Mouse (Mus musculus) mouse trophoblast stem cell (cell line): ENCODE data around the gene Hoxb2.

Experiments
- in situ Hi-C, 2 experiments: fragments of 300-500 bp; cut with MseI, MboI; formaldehyde crosslinking; loops; 2 replicates in 1 of 2; 3 replicates in 1 of 2; pipeline ENCODE4 v1.15.1; 2025

Gene Hoxb2

GRCm38 (mm10) chr11:96350791-96351190 lies 466 bp downstream of the Hoxb2 start:
- in situ Hi-C loops = no loop called here

- in situ Hi-C loops = no loop called here
These were observed 987 bp downstream of the Hoxb2 start for GRCm38 (mm10) chr11:96351312-96351711.

GRCm38 (mm10) chr11:96351831-96352230 lies 1.5 kb downstream of the Hoxb2 start:
- in situ Hi-C loops = no loop called here

- in situ Hi-C loops = no loop called here
These were observed 2.6 kb downstream of the Hoxb2 start for GRCm38 (mm10) chr11:96352691-96353521.

- in situ Hi-C loops = no loop called here
These were observed 3.2 kb downstream of the Hoxb2 start for GRCm38 (mm10) chr11:96353522-96353841.

DNA sequence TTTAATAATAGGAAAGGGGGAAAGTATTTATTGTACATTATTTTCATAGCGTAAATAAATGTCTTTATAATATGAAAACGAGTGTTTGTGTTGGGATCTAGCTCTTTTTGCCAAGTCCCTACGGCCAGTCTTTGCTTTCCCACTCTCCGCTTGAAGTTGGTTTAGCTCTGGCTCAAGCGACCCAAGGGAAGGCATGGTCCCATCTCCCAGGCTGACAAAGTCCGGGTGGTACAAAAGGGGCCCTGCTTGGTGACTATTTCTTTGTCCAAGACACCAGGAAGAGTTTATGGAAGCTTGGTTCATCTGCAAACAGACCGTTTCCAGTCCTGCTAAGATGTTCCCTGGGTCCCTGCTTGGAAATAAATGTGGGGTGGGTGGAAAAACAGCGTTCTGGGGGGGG lies 3.6 kb downstream of the Hoxb2 start:
- in situ Hi-C loops = no loop called here

DNA sequence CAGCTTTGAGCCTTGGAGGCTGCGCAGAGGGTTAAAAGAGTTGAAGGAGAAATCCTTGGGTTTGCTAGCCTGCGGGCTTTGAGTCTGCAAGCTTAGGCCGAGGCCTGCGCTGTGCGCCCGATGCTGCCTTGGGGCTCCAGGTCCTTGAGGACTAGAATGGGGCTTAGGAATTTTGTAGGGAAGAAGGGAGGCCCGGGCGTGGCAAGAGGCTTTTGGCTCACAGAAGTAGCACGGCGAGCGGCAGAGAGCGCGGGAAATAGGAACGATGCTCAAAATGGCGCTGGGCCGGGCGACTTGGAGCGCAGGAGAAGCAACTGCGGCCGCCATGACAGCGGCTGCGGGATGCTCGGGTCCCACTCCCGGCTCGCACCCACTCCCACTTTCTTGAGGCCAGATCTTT lies 4.1 kb downstream of the Hoxb2 start:
- in situ Hi-C loops = no loop called here

GRCm38 (mm10) chr11:96354801-96355311 lies 4.5 kb downstream of the Hoxb2 start:
- in situ Hi-C loops = no loop called here

GRCm38 (mm10) chr11:96363807-96364206 lies 13.5 kb downstream of the Hoxb2 start:
- in situ Hi-C loops = no loop called here

- in situ Hi-C loops = no loop called here
These were observed 15.2 kb downstream of the Hoxb2 start, which contains the start of gene Hoxb1 for GRCm38 (mm10) chr11:96365441-96366091. Gene Hoxb1 (plus strand): TSS chr11:96365752.

- in situ Hi-C loops = no loop called here
These were observed 16.0 kb downstream of the Hoxb2 start for GRCm38 (mm10) chr11:96366092-96367041.

GRCm38 (mm10) chr11:96367141-96367540 lies 16.8 kb downstream of the Hoxb2 start:
- in situ Hi-C loops = no loop called here

GRCm38 (mm10) chr11:96368686-96369085 lies 18.4 kb downstream of the Hoxb2 start:
- in situ Hi-C loops = no loop called here

DNA sequence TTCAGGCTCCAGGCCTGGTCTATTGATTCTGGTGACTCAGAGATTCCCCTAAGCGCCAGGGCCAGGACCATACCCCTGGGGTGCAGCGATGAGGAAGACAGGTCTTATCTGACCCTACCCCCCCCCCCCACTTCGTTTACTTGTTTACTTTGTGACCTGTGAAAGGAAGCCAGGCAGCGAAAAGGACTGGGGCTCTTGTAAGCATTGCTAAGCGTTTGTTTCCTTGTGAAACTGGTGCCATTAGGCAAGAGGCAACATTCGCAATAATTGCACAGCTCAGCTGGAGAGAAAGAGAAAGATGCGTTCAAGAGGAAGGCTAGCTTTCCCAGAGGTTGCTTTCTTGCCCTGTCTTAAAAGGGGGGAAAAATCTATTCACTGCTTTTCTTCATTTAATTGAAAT lies 18.8 kb downstream of the Hoxb2 start:
- in situ Hi-C loops = no loop called here

GRCm38 (mm10) chr11:96371726-96372125 lies 21.4 kb downstream of the Hoxb2 start:
- in situ Hi-C loops = no loop called here

DNA sequence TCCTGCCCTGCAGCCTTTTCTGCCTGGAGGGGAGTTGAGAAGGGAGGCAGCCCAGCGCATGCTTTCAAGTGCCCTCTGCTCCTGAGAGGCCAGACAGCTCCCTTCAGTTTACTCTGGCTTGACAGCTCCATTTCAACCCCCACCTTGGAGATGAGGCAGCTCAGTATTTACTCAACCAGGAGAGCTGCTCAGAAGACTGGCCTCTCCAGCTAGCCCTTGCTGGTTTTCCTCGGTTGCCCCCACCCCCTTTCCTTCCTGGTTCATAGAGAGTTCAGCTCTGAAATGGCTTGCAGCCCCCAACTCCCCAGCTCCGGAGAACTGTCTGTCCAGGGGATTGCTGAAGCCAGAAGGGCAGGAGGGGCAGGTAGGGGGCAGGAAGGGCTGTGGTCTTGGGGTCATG lies 22.2 kb downstream of the Hoxb2 start:
- in situ Hi-C loops = no loop called here

- in situ Hi-C loops = no loop called here
These were observed 24.5 kb downstream of the Hoxb2 start for GRCm38 (mm10) chr11:96374810-96375209.

DNA sequence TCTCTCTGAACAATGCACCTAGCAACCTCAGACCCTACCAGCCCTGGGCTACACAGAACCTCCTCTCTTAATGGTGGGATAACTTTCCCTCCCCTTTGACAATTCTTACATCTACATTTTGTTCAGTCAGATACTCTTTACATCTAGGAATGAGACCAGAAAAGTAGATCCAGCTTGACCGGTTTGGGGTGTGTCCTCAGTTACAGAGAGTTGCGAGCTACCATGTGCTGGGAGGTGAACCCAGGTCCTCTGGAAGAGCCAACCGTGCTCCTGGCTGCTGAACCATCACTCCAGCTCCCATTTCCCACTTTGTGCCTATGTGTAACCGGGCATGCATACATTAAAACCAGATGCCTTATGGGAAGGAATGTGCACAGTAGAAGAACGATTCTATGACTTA lies 33.1 kb downstream of the Hoxb2 start:
- in situ Hi-C loops = no loop called here

DNA sequence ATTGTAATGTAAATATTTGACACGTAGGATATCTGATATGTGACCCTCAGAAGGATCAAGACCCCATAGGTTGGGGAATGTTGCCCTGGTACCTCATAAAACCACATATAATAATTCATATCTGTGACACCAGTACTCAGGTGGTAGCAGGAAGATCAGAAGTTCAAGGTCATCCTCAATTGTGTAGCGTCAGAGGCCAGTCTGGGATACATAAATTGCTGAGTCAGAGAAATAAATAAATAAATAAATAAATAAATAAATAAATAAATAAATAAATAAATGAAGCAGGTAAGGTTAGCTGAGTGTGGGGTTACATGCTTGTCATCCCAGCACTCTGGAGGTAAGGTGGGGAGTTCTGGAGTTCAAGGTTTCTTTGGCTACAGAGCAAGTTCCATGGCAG lies 37.3 kb downstream of the Hoxb2 start:
- in situ Hi-C loops = no loop called here

GRCm38 (mm10) chr11:96396772-96397626 lies 46.7 kb downstream of the Hoxb2 start:
- in situ Hi-C loops = no loop called here

DNA sequence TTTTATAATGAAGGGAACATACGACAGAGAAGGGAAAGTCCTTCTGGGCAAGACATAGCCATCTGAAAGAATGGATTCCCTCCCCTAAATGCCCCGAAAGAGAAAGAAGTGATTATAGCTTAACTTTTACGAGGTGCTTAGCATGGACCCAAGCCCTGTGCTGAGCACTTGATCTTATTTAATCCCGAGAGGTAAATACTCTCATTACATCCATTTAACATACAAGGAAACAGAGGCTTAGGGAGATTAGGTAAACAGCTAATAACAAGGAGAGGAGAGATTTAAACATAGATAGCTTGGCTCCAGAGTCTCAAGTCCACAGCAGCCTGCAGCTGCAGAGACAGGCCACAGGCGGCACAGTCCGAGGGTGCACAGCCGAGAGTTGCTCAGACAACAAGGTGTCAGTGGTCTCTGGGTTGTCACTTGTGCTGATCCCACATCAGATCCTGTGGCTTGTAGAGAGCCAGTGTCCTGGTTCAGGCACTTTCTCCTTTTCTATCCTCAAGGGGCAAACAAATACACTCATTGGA lies 47.5 kb downstream of the Hoxb2 start:
- in situ Hi-C loops = no loop called here
